8 mouse cellular contexts compared by ENCODE assay signal in the genomic region with DNA sequence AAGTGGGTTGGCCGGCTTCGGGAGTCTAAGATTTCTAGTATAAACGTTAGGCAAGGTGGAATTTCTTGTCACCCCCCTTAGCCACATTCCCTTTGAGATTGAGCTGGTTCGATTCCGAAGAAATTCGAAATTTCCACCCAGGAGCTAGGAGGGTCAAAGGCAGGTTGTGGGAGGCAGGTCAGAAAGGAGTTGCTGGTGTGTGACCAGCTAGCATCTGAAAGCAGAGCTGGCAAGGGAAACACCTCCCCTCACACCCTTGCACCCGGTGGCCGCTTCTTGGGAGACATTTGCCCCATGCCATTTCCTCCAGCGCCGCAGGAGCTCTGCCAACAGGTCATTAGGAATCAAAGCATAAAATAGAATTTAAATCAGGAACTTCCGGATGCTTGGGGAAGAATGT. TPM values are rescaled to one million over a fixed set of nuclear protein-coding genes. Genes with fewer than 3 reads are reported as not detected.
A peak's percentile ranks its signal among the peaks of the same experiment; 100 is the strongest.
DNase-seq lines count a peak whose midpoint lies in the region; ATAC-seq lines count a peak whose summit lies in the region.

No protein-coding gene starts in this region.

- no peaks in the 10 kb centered on the region for H3K4me1 ChIP-seq in liver, embryonic 11.5 days (replicated peaks; ENCODE audit: control insufficient read depth, insufficient read depth, low read length)
- 0 out of 2 replicates have a peak, but pooled peaks cover 3% of the 10 kb centered on the region for H3K4me1 ChIP-seq in embryonic facial prominence, embryonic 15.5 days
- peaks cover 4% of the 10 kb centered on the region; the same call in 1 of the 2 replicates for H3K4me1 ChIP-seq in intestine, embryonic 16.5 days (ENCODE audit: control insufficient read depth, insufficient read depth, low read length)
- peaks cover 25% of the 10 kb centered on the region for H3K4me1 ChIP-seq in midbrain, embryonic 10.5 days

- no peak for ATAC-seq in liver, embryonic 11.5 days (replicated peaks; ENCODE audit: low FRiP score)
- no peak for ATAC-seq in embryonic facial prominence, embryonic 15.5 days (ENCODE audit: insufficient number of reproducible peaks, low FRiP score, low TSS enrichment, low read depth)
- ATAC-seq in intestine, embryonic 16.5 days: no peak

- peak overlapping the region; percentile 89 for H3K4me2 ChIP-seq in liver, embryonic 11.5 days
- H3K4me2 ChIP-seq in embryonic facial prominence, embryonic 15.5 days (replicated peaks): peak overlapping the region; percentile 95
- H3K4me2 ChIP-seq in intestine, embryonic 16.5 days (ENCODE audit: low read depth, low read length): peak overlapping the region; percentile 87

- intact Hi-C loops in left cerebral cortex, postnatal 14 days (cut with DNase I): loop anchor here (5.0 to 10.0 kb wide), 5 partner anchors 417 to 606 kb away; no protein-coding TSS in a partner anchor

- DNase-seq in liver, embryonic 11.5 days (ENCODE audit: low spot score): no peak
- DNase-seq in liver: no peak
- no peak for DNase-seq in midbrain, embryonic 10.5 days (ENCODE audit: low spot score)
- no peak for DNase-seq in right cerebral cortex, postnatal 14 days
- DNase-seq in cerebellum, adult 11 months: no peak
- no peak for DNase-seq in left cerebral cortex, postnatal 14 days (ENCODE audit: low spot score in 2 of 2)

- H3K27ac ChIP-seq in liver, embryonic 11.5 days (ENCODE audit: low read depth, low read length): no peak overlapping the region
- peak overlapping the region; percentile 100; the same call in 1 of the 2 replicates for H3K27ac ChIP-seq in embryonic facial prominence, embryonic 15.5 days (replicated peaks)
- H3K27ac ChIP-seq in intestine, embryonic 16.5 days (ENCODE audit: low read length): no peak overlapping the region; the same call in 1 of the 2 replicates
- peak overlapping the region; percentile 98 for H3K27ac ChIP-seq in midbrain, embryonic 10.5 days (replicated peaks)

- no peaks in the 10 kb centered on the region for H3K36me3 ChIP-seq in liver, embryonic 11.5 days (ENCODE audit: control insufficient read depth, insufficient read depth, low read length)
- no peaks in the 10 kb centered on the region for H3K36me3 ChIP-seq in embryonic facial prominence, embryonic 15.5 days
- no peaks in the 10 kb centered on the region for H3K36me3 ChIP-seq in intestine, embryonic 16.5 days (ENCODE audit: control insufficient read depth, insufficient read depth, low read length)
- no peaks in the 10 kb centered on the region for H3K36me3 ChIP-seq in midbrain, embryonic 10.5 days

- H3K9me3 ChIP-seq in liver, embryonic 11.5 days (ENCODE audit: control insufficient read depth, low read length): no peaks in the 10 kb centered on the region
- no peaks in the 10 kb centered on the region for H3K9me3 ChIP-seq in embryonic facial prominence, embryonic 15.5 days (replicated peaks)
- H3K9me3 ChIP-seq in intestine, embryonic 16.5 days (ENCODE audit: control insufficient read depth, low read length): no peaks in the 10 kb centered on the region
- H3K9me3 ChIP-seq in midbrain, embryonic 10.5 days (replicated peaks): no peaks in the 10 kb centered on the region; the same call in 1 of the 2 replicates

- peak overlapping the region; percentile 63 for H3K4me3 ChIP-seq in liver, embryonic 11.5 days (ENCODE audit: low read depth, low read length)
- H3K4me3 ChIP-seq in embryonic facial prominence, embryonic 15.5 days (replicated peaks): peak overlapping the region; percentile 80
- H3K4me3 ChIP-seq in intestine, embryonic 16.5 days (ENCODE audit: low read length): peak overlapping the region; percentile 88
- H3K4me3 ChIP-seq in midbrain, embryonic 10.5 days: peak overlapping the region; percentile 88

- H3K27me3 ChIP-seq in liver, embryonic 11.5 days (replicated peaks; ENCODE audit: control insufficient read depth, insufficient read depth, low read length): peaks cover 2% of the 10 kb centered on the region; the same call in 1 of the 2 replicates
- no peaks in the 10 kb centered on the region for H3K27me3 ChIP-seq in embryonic facial prominence, embryonic 15.5 days
- no peaks in the 10 kb centered on the region for H3K27me3 ChIP-seq in intestine, embryonic 16.5 days (replicated peaks; ENCODE audit: control insufficient read depth, insufficient read depth, low read length)
- H3K27me3 ChIP-seq in midbrain, embryonic 10.5 days (ENCODE audit: low read depth, poor library complexity, severe bottlenecking): peaks cover 19% of the 10 kb centered on the region

- WGBS in liver, embryonic 11.5 days: 11% methylated on average over 11 of the region's 11 CpGs
- 7% methylated on average over 11 of the region's 11 CpGs for WGBS in embryonic facial prominence, embryonic 15.5 days
- 13% methylated on average over 11 of the region's 11 CpGs for WGBS in intestine, embryonic 16.5 days
- 5% methylated on average over 11 of the region's 11 CpGs for WGBS in midbrain, embryonic 10.5 days

- H3K9ac ChIP-seq in liver, embryonic 11.5 days (ENCODE audit: low read depth, low read length): peak overlapping the region; percentile 79; the same call in 1 of the 2 replicates
- H3K9ac ChIP-seq in embryonic facial prominence, embryonic 15.5 days: no peak overlapping the region
- peak overlapping the region; percentile 74 for H3K9ac ChIP-seq in intestine, embryonic 16.5 days (ENCODE audit: low read depth, low read length)

RNA-seq across cellular contexts. Expression of a gene that starts 2.5 kb away (rescaled TPM):
- 13.5 and 15.3 TPM in 2 replicates for polyA plus RNA-seq in liver, embryonic 11.5 days (2014; fragmentation: Nextera tagmentation; extraction: Ambion mirVana)
- 53.2 and 53.7 TPM in 2 replicates for polyA plus RNA-seq in embryonic facial prominence, embryonic 15.5 days (2015; fragmentation: Nextera tagmentation; extraction: Ambion mirVana)
- polyA plus RNA-seq in intestine, embryonic 16.5 days (2015; fragmentation: Nextera tagmentation; extraction: Ambion mirVana): 29.4 and 35.5 TPM in 2 replicates
- polyA plus RNA-seq in midbrain, embryonic 10.5 days (2016; fragmentation: Nextera tagmentation; extraction: Ambion mirVana): 25.8 and 29.0 TPM in 2 replicates
- total RNA-seq in left cerebral cortex, postnatal 14 days (2021): 10 to 100 TPM; 76.6 to 90.0 TPM

Comparison
In these comparisons a context has a peak if more than half of its experiments do, and no peak if none do; other contexts are left out.
1. H3K27ac ChIP-seq: peak in embryonic facial prominence, embryonic 15.5 days (single experiment) and midbrain, embryonic 10.5 days (single experiment); none in liver, embryonic 11.5 days (single experiment) and intestine, embryonic 16.5 days (single experiment).
2. Peak in every context shown above with its lines, with median percentiles within 50 percentile points of each other: H3K4me2 ChIP-seq and H3K4me3 ChIP-seq.